Mouse (Mus musculus) lung, postnatal 25 days (tissue): Measurements from ENCODE around the gene Ext2.

Experiments used
- DNase-seq: peaks from one replicate; pipeline ENCODE4 v3.0.0; 2022; ENCODE audit warnings: low spot score

The Ext2 gene

DNA sequence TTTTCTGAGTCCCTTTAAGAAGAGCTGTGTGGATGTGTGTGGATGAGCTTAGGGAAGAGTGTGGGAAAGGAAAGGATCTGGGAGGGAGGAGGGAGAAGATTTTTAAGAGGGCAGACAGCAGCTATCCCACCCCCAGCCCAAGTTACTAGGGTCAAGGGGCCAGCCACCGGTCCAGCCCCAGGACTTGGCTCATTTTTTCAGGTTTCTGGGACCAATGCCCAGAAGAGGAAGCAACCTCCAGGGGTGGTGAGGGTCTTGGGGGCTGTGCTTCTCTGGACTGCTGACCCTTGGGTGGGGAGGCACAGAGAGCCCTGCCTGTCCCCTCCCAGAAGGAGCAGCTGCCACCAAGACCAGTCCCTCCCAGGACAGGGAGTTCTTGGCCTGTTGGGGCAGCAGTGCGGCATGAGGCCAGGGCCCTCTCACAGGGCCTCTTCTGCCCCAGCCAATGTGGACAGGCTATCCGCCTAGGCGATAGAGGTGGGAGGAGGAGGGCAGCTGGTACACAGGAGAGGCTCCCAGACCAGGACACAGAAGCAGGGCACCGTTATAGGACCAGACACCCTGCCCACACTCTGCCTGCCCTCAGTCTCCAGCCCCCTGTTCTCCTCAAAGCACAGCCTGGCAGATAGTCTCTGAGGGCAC, 203.0 kb downstream of the Ext2 start:
- no peak for DNase-seq

DNA sequence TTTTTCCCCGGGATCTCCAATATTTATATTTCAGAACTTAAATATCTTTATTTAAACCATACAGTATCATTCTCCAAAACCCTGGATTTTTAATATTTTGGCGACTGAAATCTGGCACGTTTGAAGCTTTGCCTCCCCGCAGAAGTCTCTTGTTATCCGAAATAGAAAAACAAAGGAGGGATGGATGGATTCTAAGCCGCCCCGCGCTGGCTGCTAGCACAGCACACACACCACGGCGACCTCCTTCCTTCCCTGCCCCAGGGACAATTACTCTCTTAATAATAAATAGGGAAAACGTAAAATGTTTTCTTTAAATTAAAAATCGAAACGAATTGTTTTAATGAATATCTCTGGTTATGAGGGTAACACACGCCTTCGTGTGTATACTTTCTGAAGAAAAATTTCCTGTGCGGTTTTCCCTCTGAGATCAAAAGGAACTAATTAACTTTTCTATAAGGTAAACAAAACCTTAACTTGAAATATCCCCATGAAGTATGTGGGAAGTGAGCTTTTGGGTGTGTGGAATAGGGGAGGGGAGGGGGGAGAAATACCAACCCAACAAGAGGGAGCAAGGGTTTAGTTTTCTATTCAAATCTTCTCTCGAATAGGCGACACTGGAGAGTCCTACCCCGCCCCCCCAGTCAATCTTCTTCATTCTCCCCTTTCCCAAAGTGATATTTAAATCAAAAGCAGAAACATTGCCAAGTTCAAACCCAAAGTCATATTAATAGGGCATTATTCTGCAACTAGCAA, 203.7 kb downstream of the Ext2 start:
- DNase-seq, result no peak

DNA sequence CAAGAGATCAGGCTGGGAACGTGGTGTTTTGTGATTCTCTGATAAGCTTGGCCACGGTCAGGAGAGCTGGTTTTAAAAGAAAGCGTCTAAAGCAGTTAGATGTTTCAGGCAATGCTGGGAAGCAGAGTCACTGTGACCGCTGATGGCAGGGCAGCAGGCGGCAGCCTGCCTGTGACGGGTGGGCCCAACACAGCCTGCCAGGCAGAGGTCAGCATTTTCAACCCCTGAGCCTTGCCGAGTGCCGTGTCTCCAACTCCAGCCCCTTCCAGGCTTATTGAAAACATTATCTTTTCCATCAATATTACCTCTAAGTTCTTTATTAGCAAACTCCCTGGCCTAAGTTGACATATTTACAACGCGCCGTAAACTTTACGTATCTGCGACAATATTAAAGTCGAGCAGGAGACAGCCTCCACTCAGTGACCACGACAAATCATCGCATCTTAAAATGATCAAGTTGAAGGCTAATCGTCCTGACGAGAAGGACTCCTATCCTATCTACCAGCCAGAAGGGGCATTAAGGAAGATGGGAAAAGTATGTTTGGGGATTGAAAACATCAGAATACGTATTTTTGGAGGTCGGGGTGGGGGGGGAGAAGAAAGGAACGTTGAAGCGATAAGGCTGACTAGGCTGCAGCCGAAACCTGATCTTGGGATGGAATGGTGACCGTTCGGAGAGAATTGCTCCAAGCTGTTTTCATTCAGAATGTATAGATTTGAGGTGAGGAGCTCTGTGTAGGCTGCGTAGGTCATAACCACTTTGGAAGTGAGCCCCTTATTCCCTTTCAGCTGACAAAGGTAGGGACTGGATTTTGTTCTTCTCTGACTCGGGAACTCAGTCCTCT, 206.3 kb downstream of the Ext2 start:
- no peak for DNase-seq

GRCm38 (mm10) chr2:93613020-93613419, 209.3 kb downstream of the Ext2 start:
- no peak for DNase-seq
